Mouse (Mus musculus) neural tube, embryonic 15.5 days (tissue): ENCODE results near the gene Pramel7. TPM values are rescaled to one million over a fixed set of nuclear protein-coding genes. Genes with fewer than 3 reads are reported as not detected.

ENCODE experiments used
- ATAC-seq: fragments of 200-750 bp; cut with Nextera tagmentation; 2 replicates; pipeline ENCODE4 v1.8.0; 2017; ENCODE audit warnings: mild to moderate bottlenecking, moderate TSS enrichment, moderate library complexity; ENCODE audit not compliant: low FRiP score
- H3K27ac ChIP-seq: fragments of 300-500 bp; sonication (generic); replicated peaks from 2 replicates; pipeline ENCODE4 v1.5.1; 2015; ENCODE audit warnings: mild to moderate bottlenecking, inconsistent platforms
- H3K27me3 ChIP-seq: fragments of 300-500 bp; sonication (generic); replicated peaks from 2 replicates; pipeline ENCODE4 v1.6.1; 2015; ENCODE audit warnings: inconsistent platforms
- H3K36me3 ChIP-seq: fragments of 300-500 bp; sonication (generic); 2 replicates; pipeline ENCODE4 v1.6.1; 2015; ENCODE audit warnings: inconsistent platforms
- H3K4me1 ChIP-seq: fragments of 300-500 bp; sonication (generic); 2 replicates; pipeline ENCODE4 v1.6.1; 2015; ENCODE audit warnings: inconsistent platforms
- H3K4me2 ChIP-seq: fragments of 300-500 bp; sonication (generic); 2 replicates; pipeline ENCODE4 v1.6.1; 2015; ENCODE audit warnings: inconsistent platforms, mild to moderate bottlenecking, moderate library complexity
- H3K4me3 ChIP-seq: fragments of 300-500 bp; sonication (generic); replicated peaks from 2 replicates; pipeline ENCODE4 v1.5.1; 2015; ENCODE audit warnings: mild to moderate bottlenecking, inconsistent platforms
- H3K9ac ChIP-seq: fragments of 300-500 bp; sonication (generic); replicated peaks from 2 replicates; pipeline ENCODE4 v1.6.1; 2015; ENCODE audit warnings: mild to moderate bottlenecking, inconsistent platforms
- H3K9me3 ChIP-seq: fragments of 300-500 bp; sonication (generic); replicated peaks from 2 replicates; pipeline ENCODE4 v1.6.1; 2016; ENCODE audit warnings: inconsistent platforms
- WGBS: fragments of 180-500 bp; shearing (Covaris S2); methylation state at CpG from one replicate; pipeline ENCODE4 v1.1.7; 2015; ENCODE audit warnings: mixed read lengths; 5-methylcytosine and 5-hydroxymethylcytosine counted together
- polyA plus RNA-seq: library from polyadenylated mRNA; unstranded; fragments of >200 nt; fragmentation: Nextera tagmentation; extraction: Ambion mirVana; gene quantifications from 2 replicates; pipeline ENCODE4 v1.2.1, GENCODE M21; 2015

Gene Pramel7
- polyA plus RNA-seq, 1 experiment from 2014 or later, result not detected

DNA sequence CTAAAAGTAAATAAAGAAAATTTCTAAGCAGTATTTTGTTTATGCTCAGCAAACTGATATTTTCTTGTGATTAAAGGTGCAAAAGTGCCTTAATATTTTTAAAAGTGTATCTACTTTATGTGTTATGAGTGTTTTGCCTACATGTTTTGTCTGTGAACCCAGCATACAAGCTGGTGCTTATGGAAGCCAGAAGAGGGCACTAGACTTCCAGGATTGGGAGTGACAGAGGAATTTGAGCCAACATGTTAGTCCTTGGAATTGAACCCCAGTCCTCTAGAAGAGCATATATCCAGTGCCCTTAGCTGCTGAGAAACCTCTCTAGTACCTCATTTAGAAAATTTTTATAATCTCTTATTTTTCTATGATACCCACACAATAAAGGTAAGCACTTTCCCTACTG is 16.7 kb downstream of the Pramel7 start:
- no peaks in the 10 kb centered on the region for H3K4me1 ChIP-seq
- no peak overlapping the region for H3K27ac ChIP-seq
- H3K4me2 ChIP-seq, result no peak overlapping the region
- H3K27me3 ChIP-seq, result no peaks in the 10 kb centered on the region
- H3K9me3 ChIP-seq, result no peaks in the 10 kb centered on the region
- no peaks in the 10 kb centered on the region for H3K36me3 ChIP-seq
- no peak overlapping the region for H3K4me3 ChIP-seq
- no peak overlapping the region for H3K9ac ChIP-seq
- no peak for ATAC-seq

DNA sequence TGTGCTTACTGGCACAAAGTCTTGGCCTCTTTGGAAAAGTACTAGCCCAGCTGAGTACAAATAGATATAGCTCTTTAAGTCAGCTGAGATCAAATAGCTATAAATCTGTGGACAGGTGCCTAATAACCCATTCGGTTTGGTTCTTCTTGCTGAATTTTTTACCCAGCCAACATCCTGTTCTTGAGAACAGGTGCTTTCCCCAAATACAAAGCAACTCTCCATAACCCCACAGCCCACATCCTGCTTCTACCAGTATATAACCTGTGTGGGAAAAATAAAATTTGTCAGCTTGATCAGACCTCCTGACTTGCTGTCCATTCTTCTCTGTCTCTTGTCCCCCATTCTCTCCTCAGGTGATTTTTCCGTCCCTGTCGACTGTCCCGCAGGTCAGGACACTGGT is 35.1 kb downstream of the Pramel7 start:
- H3K27ac ChIP-seq, result no peak overlapping the region
- H3K4me2 ChIP-seq, result no peak overlapping the region
- no peak for ATAC-seq
- WGBS, result 97% methylated on average over 4 of the region's 4 CpGs
- H3K4me1 ChIP-seq, result no peaks in the 10 kb centered on the region
- no peak overlapping the region for H3K4me3 ChIP-seq
- H3K9ac ChIP-seq, result no peak overlapping the region
- H3K27me3 ChIP-seq, result no peaks in the 10 kb centered on the region
- no peaks in the 10 kb centered on the region for H3K9me3 ChIP-seq
- H3K36me3 ChIP-seq, result no peaks in the 10 kb centered on the region

DNA sequence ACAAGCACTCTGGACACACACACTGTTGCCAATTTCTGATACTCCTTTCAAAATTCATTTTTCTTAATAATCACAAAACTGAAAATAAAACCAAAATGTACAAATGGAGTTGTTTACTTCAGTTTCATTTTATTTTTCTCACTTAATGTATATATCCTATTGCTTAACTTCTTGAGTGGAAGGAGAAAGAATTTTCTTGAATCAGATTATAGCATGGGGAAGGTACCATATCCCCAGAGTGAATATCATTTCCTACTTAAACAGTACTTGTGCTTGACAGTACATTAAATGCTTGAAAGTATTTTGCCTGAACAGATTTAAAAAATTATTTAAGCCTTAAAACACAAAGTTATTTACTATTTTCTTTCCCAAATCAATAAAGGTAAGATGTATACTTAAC is 43.2 kb downstream of the Pramel7 start, which contains the start of gene Olfr1126:
TSS of gene Olfr1126 (plus strand) at position 301 of the 400 bp plus-strand sequence.
- H3K9me3 ChIP-seq, result no peaks in the 10 kb centered on the region
- no peak within 1 kb of the TSS for H3K4me3 ChIP-seq
- no peaks in the 10 kb centered on the region for H3K4me1 ChIP-seq
- no peak within 1 kb of the TSS for H3K4me2 ChIP-seq
- H3K27ac ChIP-seq, result no peak within 1 kb of the TSS
- H3K36me3 ChIP-seq, result no peaks in the 10 kb centered on the region
- ATAC-seq, result no peak
- H3K27me3 ChIP-seq, result no peaks in the 10 kb centered on the region
- H3K9ac ChIP-seq, result no peak within 1 kb of the TSS

Other genes with a start within 250 kb of the Pramel7 start
- not detected in 2 replicates for gene Olfr1115, start 249.1 kb downstream of the Pramel7 start, polyA plus RNA-seq
- gene Olfr1116, start 229.6 kb downstream of the Pramel7 start, polyA plus RNA-seq, result not detected in 2 replicates
- gene Olfr1118, start 189.5 kb downstream of the Pramel7 start, polyA plus RNA-seq, result not detected in 2 replicates
- gene Olfr1120, start 142.3 kb downstream of the Pramel7 start, polyA plus RNA-seq, result not detected in 2 replicates
- not detected in 2 replicates for gene Olfr1121, start 127.2 kb downstream of the Pramel7 start, polyA plus RNA-seq
- gene Olfr1122, start 111.2 kb downstream of the Pramel7 start, polyA plus RNA-seq, result not detected in 2 replicates
- gene Olfr1123, start 80.5 kb downstream of the Pramel7 start, polyA plus RNA-seq, result not detected in 2 replicates
- 0.10 TPM in 1 of 2 replicates, not detected in the other for gene Olfr1124, start 66.8 kb downstream of the Pramel7 start, polyA plus RNA-seq
- gene Olfr1126, start 43.1 kb downstream of the Pramel7 start, polyA plus RNA-seq, result not detected in 2 replicates
- gene Pramel6, start 9.5 kb upstream of the Pramel7 start, polyA plus RNA-seq, result not detected in 2 replicates
- gene Olfr153, start 34.7 kb upstream of the Pramel7 start, polyA plus RNA-seq, result not detected in 2 replicates
- gene Olfr1128, start 48.4 kb upstream of the Pramel7 start, polyA plus RNA-seq, result not detected in 2 replicates
- gene Olfr1129, start 76.8 kb upstream of the Pramel7 start, polyA plus RNA-seq, result not detected in 2 replicates
- gene Olfr1130, start 109.1 kb upstream of the Pramel7 start, polyA plus RNA-seq, result not detected in 2 replicates
- gene Olfr1131, start 130.0 kb upstream of the Pramel7 start, polyA plus RNA-seq, result not detected in 2 replicates
- not detected in 2 replicates for gene Olfr1132, start 140.4 kb upstream of the Pramel7 start, polyA plus RNA-seq
- gene Olfr1133, start 150.3 kb upstream of the Pramel7 start, polyA plus RNA-seq, result not detected in 2 replicates
- gene Olfr1134, start 161.4 kb upstream of the Pramel7 start, polyA plus RNA-seq, result not detected in 2 replicates
- not detected in 2 replicates for gene Olfr1135, start 176.6 kb upstream of the Pramel7 start, polyA plus RNA-seq
- not detected in 2 replicates for gene Olfr1136, start 196.9 kb upstream of the Pramel7 start, polyA plus RNA-seq
- gene Olfr1137, start 216.1 kb upstream of the Pramel7 start, polyA plus RNA-seq, result not detected in 2 replicates
- gene Olfr1138, start 242.9 kb upstream of the Pramel7 start, polyA plus RNA-seq, result not detected in 2 replicates
- not detected in 2 replicates for gene Olfr1140, start 246.7 kb upstream of the Pramel7 start, polyA plus RNA-seq